Mouse (Mus musculus) heart, postnatal 0 days (tissue): ENCODE measurements at regions not wholly inside any gene's neighbourhood (a gene's known extent, or its start where the extent isn't known, plus 50 kb on each side); places are given as distances from the start of the nearest gene placed in this dataset.

Experiments
- ATAC-seq: fragments of 200-750 bp; cut with Nextera tagmentation; 2 replicates; pipeline ENCODE4 v1.8.0; 2017; ENCODE audit warnings: low read depth, moderate number of reproducible peaks, moderate library complexity; ENCODE audit not compliant: insufficient read depth
- DNase-seq: peaks from one replicate; pipeline ENCODE4 v3.0.0-alpha.2; 2016; ENCODE audit warnings: low spot score
- H3K27ac ChIP-seq: fragments of 300-500 bp; sonication (generic); 2 replicates; pipeline ENCODE4 v1.5.1; 2014; ENCODE audit warnings: low read depth, mild to moderate bottlenecking
- H3K27me3 ChIP-seq: fragments of 300-500 bp; sonication (generic); 2 replicates; pipeline ENCODE4 v1.6.1; 2014; ENCODE audit warnings: low read length, mixed read lengths; ENCODE audit not compliant: control insufficient read depth, insufficient read depth
- H3K36me3 ChIP-seq: fragments of 300-500 bp; sonication (generic); replicated peaks from 2 replicates; pipeline ENCODE4 v1.6.1; 2014; ENCODE audit warnings: low read length, mixed read lengths; ENCODE audit not compliant: control insufficient read depth, insufficient read depth
- H3K4me1 ChIP-seq: fragments of 300-500 bp; sonication (generic); 2 replicates; pipeline ENCODE4 v1.6.1; 2014; ENCODE audit warnings: antibody characterized with exemption; ENCODE audit not compliant: control insufficient read depth, insufficient read depth
- H3K4me2 ChIP-seq: fragments of 300-500 bp; sonication (generic); 2 replicates; pipeline ENCODE4 v1.6.1; 2014; ENCODE audit warnings: low read depth, mild to moderate bottlenecking, low read length, moderate library complexity
- H3K4me3 ChIP-seq: fragments of 300-500 bp; sonication (generic); 2 replicates; pipeline ENCODE4 v1.5.1; 2014; ENCODE audit warnings: low read depth, low read length
- H3K9ac ChIP-seq: fragments of 300-500 bp; sonication (generic); replicated peaks from 2 replicates; pipeline ENCODE4 v1.6.1; 2014; ENCODE audit warnings: low read depth, low read length, mixed read lengths
- H3K9me3 ChIP-seq: fragments of 300-500 bp; sonication (generic); replicated peaks from 2 replicates; pipeline ENCODE4 v1.6.1; 2016; ENCODE audit warnings: low read length; ENCODE audit not compliant: control insufficient read depth
- CTCF ChIP-seq: IDR thresholded peaks from 2 replicates; pipeline ENCODE4 v1.5.1; 2016; ENCODE audit warnings: antibody characterized with exemption, control low read depth, low read depth
- EP300 ChIP-seq: IDR thresholded peaks from 2 replicates; pipeline ENCODE4 v1.6.1; 2016; ENCODE audit warnings: antibody characterized with exemption, low read depth
- WGBS: fragments of 180-500 bp; shearing (Covaris S2); extraction: QIAGEN DNeasy Blood & Tissue Kit; methylation state at CpG from one replicate; pipeline ENCODE4 v1.1.7; 2014; 5-methylcytosine and 5-hydroxymethylcytosine counted together

DNA sequence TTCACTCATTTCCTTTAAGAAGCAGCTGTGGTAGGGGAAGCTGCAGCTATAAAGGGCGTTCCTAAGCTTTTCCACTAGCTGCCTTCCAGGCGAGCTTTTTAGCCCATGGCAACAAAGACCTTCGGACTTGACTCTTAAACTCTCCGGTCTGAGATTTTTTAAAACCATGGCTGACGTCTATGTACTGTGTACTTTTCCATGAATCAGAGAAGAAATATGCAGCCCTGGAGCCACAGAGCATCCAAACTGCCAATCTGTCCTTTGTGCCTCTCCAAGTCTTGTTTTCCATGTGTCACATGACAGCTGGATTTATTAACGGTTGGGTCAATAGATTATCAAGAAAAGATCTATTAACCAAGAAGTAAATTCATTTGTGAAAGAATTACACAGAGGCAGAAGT lies 78.9 kb upstream of the Gm9887 start:
- Histone ChIP-seq H3K4me3 (no peak overlapping the region), H3K9ac (no peak overlapping the region)

DNA sequence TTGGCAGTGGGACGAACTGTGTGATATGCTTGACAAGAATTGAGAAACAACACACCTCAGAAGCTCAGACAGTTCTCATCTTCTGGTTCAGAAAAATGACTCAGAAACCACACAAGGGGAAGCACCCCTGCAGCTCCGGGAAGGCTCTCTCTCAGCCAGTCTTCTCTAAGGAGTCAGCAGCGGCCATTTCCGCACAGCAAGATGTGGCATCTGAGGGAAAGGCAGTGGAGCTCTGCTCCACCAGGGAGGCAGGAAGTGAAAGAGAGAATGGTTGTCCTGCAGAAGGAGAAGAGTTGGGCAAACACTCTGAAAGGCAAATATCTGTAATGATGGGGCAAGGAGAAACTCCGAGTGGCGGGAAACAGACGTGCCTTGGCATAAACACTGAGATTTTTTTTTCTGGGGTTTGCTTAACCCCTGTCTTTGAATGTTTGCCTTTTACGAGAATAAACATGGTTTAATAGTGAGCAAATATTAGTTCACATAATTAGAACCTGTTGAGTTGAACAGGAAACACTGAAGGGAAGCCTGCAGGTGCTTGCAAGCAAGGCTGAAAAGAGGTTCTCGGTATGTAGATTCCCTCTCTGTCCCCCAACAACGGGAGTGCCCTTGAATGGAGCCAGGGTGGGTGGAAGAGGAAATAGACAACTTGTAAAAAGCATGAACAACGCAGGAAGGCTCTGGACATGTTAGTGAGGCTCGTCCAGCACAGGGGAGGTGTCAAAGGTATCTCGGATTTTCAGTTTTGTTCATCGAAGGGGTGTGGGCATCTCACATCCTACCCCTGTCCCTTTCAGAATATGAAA lies 75.9 kb upstream of the Gm9887 start:
- no peaks in the 10 kb centered on the region for H3K36me3 ChIP-seq
- peak overlapping the region; percentile 25 for H3K4me3 ChIP-seq
- H3K4me1 ChIP-seq: peaks cover 17% of the 10 kb centered on the region
- peak overlapping the region; percentile 34; the same call in 1 of the 2 replicates for H3K9ac ChIP-seq
- ATAC-seq: no peak
- no peak for DNase-seq
- H3K27me3 ChIP-seq: no peaks in the 10 kb centered on the region
- TF ChIP-seq EP300 (no peak), CTCF (no peak)
- H3K4me2 ChIP-seq: peak overlapping the region; percentile 56
- peak overlapping the region; percentile 85 for H3K27ac ChIP-seq
- no peaks in the 10 kb centered on the region for H3K9me3 ChIP-seq
- 44% methylated on average over 14 of the region's 14 CpGs for WGBS

More for the DNA sequence above, 78.9 kb upstream of the Gm9887 start:
- Histone ChIP-seq H3K36me3 (no peaks in the 10 kb centered on the region), H3K27ac (peak overlapping the region; percentile 70), H3K9me3 (no peaks in the 10 kb centered on the region), H3K4me2 (no peak overlapping the region), H3K27me3 (no peaks in the 10 kb centered on the region), H3K4me1 (peaks cover 16% of the 10 kb centered on the region)
- DNase-seq: peak; percentile 64
- no peak for ATAC-seq
- WGBS: 41% methylated on average over 6 of the region's 6 CpGs
- TF ChIP-seq EP300: no peak
- TF ChIP-seq CTCF: no peak

DNA sequence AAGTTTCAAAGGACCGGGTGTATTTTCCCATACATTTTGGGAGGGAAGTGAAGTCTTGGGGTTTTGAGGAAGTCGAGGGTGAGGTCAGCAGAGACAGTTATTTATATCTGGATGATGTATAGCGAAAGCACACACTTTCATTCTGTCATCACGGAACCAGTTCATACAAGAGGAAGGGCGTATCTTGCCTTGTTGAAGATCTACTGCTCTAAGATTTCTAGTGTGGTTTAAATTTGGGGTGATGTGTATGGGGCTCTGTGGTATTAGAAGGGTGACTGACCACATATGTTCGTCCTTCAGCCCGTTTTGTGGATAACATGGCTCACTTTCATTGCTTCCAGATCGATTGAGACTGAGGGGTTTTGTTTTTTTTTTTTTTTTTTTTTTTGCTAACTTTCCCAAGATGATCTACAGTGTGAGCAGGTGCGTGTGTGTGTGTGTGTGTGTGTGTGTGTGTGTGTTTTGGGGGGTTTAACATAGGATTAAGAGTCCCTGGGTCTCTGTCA lies 75.1 kb upstream of the Gm9887 start:
- Histone ChIP-seq H3K4me2 (peak overlapping the region; percentile 56), H3K9ac (peak overlapping the region; percentile 34), H3K36me3 (no peaks in the 10 kb centered on the region), H3K27me3 (no peaks in the 10 kb centered on the region), H3K27ac (peak overlapping the region; percentile 85), H3K4me3 (peak overlapping the region; percentile 25), H3K4me1 (peaks cover 17% of the 10 kb centered on the region), H3K9me3 (no peaks in the 10 kb centered on the region)
- DNase-seq: peak; percentile 67
- no peak for TF ChIP-seq EP300
- no peak for TF ChIP-seq CTCF
- 50% methylated on average over 9 of the region's 9 CpGs for WGBS
- peak; percentile 25; the same call in 1 of the 2 replicates for ATAC-seq

DNA sequence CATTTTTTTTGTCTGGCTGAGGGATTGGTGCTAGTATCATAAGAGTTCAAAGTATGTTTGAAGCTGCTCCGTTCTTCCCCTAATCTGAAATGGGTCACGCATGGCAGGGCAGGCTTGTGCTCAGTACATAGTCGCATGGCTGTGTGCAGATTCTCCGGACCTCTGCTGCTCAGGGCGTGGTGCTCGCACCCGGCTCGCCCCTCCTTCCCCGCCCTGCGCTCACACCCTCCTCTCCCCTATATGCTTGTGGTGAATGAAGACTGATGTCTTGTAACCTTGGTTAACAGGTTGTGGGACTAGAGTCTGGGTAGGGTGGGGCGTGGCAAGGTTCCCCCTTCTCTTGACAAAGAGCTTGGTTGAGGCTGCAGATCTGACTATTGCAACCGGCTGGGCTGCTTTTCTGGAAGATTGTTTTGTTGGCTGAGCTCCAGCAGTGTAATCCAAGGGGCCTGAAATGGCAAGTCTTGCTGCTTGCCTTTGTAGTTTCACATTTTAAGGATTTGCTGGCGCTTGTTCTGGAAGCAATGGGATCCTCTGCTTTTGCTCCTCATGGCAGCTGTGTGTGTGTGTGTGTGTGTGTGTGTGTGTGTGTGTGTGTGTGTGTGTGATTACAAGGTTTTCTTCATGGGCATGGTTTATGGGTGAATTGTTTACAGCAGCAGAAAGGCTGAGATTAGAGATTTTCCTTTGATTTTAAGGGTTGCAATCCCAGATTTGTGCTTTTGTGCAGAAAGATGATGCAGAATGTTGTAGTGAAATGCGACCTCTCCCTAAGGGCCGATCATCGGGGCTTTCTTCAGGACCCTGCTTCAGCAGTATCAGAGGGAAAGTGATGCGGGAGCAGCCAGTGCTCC lies 74.4 kb upstream of the Gm9887 start:
- 43% methylated on average over 17 of the region's 17 CpGs for WGBS
- DNase-seq (peak; percentile 51), ATAC-seq (peak; percentile 43; the same call in 1 of the 2 replicates)
- H3K9me3 ChIP-seq: no peaks in the 10 kb centered on the region
- peak overlapping the region; percentile 34 for H3K9ac ChIP-seq
- H3K36me3 ChIP-seq: no peaks in the 10 kb centered on the region
- H3K4me2 ChIP-seq: peak overlapping the region; percentile 56
- peaks cover 17% of the 10 kb centered on the region for H3K4me1 ChIP-seq
- TF ChIP-seq EP300 (no peak), CTCF (no peak)
- H3K27ac ChIP-seq: peak overlapping the region; percentile 85
- H3K4me3 ChIP-seq: peak overlapping the region; percentile 25
- no peaks in the 10 kb centered on the region for H3K27me3 ChIP-seq

DNA sequence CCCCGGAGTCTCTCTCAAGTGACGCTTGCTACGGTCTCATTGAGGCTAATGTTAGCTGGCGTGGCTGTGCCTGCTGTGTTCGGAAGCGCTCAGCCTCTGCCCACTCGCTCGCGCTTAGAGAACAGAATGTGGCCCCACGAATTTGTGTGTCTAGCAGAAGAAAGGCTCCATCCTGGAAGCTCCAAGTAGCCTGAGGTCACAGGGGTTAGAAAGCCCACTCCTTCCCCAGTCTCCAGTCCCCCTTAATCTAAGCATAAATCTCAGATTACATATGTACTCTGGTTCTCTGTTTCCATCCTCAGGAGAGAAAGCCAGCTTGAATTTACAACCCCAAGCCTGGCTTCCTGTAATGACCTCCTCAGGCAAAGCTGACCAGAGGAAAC lies 73.8 kb upstream of the Gm9887 start:
- Histone ChIP-seq H3K9me3 (no peaks in the 10 kb centered on the region), H3K27ac (peak overlapping the region; percentile 85), H3K36me3 (no peaks in the 10 kb centered on the region), H3K4me3 (0 out of 2 replicates have a peak overlapping the region, but pooled peaks have one; percentile 7), H3K4me2 (peak overlapping the region; percentile 56), H3K27me3 (no peaks in the 10 kb centered on the region), H3K9ac (0 out of 2 replicates have a peak overlapping the region, but pooled peaks have one; percentile 33), H3K4me1 (peaks cover 17% of the 10 kb centered on the region)
- no peak for TF ChIP-seq EP300
- TF ChIP-seq CTCF: no peak
- peak; percentile 12; the same call in 1 of the 2 replicates for ATAC-seq
- 41% methylated on average over 10 of the region's 10 CpGs for WGBS
- no peak for DNase-seq
